Mouse (Mus musculus): ENCODE measurements around the gene Nup160. TPM values are rescaled to one million over a fixed set of nuclear protein-coding genes. Genes with fewer than 3 reads are reported as not detected.

Gene Nup160
- polyA plus RNA-seq, 1 experiment, result 7.7 TPM

GRCm38 (mm10) chr2:90674555-90674954 lies 2.5 kb upstream of the Nup160 start:
- peaks cover 1% of the 10 kb centered on the region for H3K4me1 ChIP-seq (ENCODE audit: control insufficient read depth, insufficient read depth, low read length)
- H3K4me3 ChIP-seq (replicated peaks; ENCODE audit: extremely low read depth, low read depth, low read length), result no peak overlapping the region
- no peak for TF ChIP-seq POLR2A (IDR thresholded peaks at IDR 0.05; ENCODE audit: borderline replicate concordance, extremely low read depth, low read depth, low read length)
- TF ChIP-seq CTCF (IDR thresholded peaks at IDR 0.05; ENCODE audit: insufficient read depth, low read length), result peak; percentile 12; the same call in 1 of the 2 replicates
- WGBS, result 93% methylated on average over 2 of the region's 2 CpGs
- no peak for DNase-seq

GRCm38 (mm10) chr2:90675488-90675887 lies 1.5 kb upstream of the Nup160 start:
- H3K4me1 ChIP-seq (ENCODE audit: control insufficient read depth, insufficient read depth, low read length), result peaks cover 5% of the 10 kb centered on the region
- DNase-seq, result no peak
- no peak overlapping the region for H3K4me3 ChIP-seq (replicated peaks; ENCODE audit: extremely low read depth, low read depth, low read length)
- WGBS, result 96% methylated on average over 2 of the region's 2 CpGs
- TF ChIP-seq CTCF (IDR thresholded peaks at IDR 0.05; ENCODE audit: insufficient read depth, low read length) (no peak), POLR2A (IDR thresholded peaks at IDR 0.05; ENCODE audit: borderline replicate concordance, extremely low read depth, low read depth, low read length) (no peak)

GRCm38 (mm10) chr2:90678256-90679060 lies 1.4 kb downstream of the Nup160 start:
- H3K4me3 ChIP-seq (replicated peaks; ENCODE audit: extremely low read depth, low read depth, low read length), result peak overlapping the region; percentile 93
- DNase-seq, result no peak
- TF ChIP-seq CTCF (IDR thresholded peaks at IDR 0.05; ENCODE audit: insufficient read depth, low read length), result no peak
- no peak for TF ChIP-seq POLR2A (IDR thresholded peaks at IDR 0.05; ENCODE audit: borderline replicate concordance, extremely low read depth, low read depth, low read length)
- 30% methylated on average over 26 of the region's 26 CpGs for WGBS
- H3K4me1 ChIP-seq (ENCODE audit: control insufficient read depth, insufficient read depth, low read length), result peaks cover 5% of the 10 kb centered on the region

DNA sequence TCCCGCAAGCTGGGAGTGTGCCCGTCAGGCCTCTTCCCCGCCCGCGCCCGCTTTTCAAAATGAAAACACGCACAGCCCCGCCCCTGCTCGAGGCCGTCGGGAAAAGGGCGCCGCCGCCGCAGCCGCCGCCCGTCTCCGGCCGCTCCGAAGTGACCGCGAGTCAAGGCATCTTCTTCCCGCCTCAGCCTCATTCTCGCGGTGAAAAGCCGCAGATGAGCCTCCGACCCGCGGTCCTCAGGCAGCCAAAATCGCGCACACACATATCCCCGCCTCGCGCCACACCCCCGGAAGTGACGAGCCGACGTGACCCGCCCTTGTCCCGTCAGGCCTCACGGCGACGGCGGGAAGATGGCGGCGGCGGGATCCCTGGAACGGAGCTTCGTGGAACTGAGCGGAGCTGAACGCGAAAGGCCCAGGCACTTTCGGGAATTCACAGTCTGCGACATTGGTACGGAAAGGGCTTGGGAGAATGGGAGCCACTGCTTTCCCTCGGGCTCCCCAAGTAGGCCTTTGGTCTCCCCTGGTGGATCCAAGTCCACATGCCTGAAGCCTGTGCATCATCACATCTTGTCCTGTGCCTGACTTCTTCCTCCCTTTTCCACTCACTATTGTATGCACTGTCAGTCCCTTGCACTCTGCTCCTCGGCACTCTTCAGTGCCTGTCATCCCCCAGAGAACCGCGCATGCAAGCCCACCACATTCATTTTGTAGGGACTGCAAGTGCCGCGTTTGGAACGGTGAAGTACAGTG lies 2.2 kb downstream of the Nup160 start:
- peak; percentile 80; the same call in 1 of the 2 replicates for TF ChIP-seq POLR2A (IDR thresholded peaks at IDR 0.05; ENCODE audit: borderline replicate concordance, extremely low read depth, low read depth, low read length)
- TF ChIP-seq CTCF (IDR thresholded peaks at IDR 0.05; ENCODE audit: insufficient read depth, low read length), result no peak
- Histone ChIP-seq H3K4me1 (ENCODE audit: control insufficient read depth, insufficient read depth, low read length) (peaks cover 5% of the 10 kb centered on the region), H3K4me3 (replicated peaks; ENCODE audit: extremely low read depth, low read depth, low read length) (peak overlapping the region; percentile 93)
- peak; percentile 97 for DNase-seq
- WGBS, result under 1% methylated on average over 63 of the region's 63 CpGs

DNA sequence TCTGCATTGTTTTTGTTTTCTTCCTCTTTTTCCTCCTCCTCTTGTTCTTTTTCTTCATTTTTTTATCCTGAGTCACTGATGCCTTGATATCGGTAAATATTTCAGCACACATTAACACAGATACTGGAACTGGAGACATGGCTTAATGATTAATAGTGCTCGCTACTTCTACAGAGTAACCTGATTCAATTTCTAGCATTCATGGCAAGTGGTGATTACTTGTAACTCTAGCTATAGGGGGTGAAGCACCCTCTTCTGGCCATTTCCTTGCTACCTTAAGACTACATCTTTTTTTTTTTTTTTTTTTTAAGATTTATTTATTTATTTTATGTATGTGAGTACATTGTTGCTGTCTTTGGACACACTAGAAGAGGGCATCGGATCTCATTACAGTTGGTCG lies 23.9 kb downstream of the Nup160 start:
- TF ChIP-seq CTCF (IDR thresholded peaks at IDR 0.05; ENCODE audit: insufficient read depth, low read length) (no peak), POLR2A (IDR thresholded peaks at IDR 0.05; ENCODE audit: borderline replicate concordance, extremely low read depth, low read depth, low read length) (no peak)
- WGBS, result 79% methylated on average over 4 of the region's 4 CpGs
- no peak for DNase-seq

GRCm38 (mm10) chr2:90708548-90708947 lies 31.5 kb downstream of the Nup160 start:
- WGBS, result 98% methylated on average over 1 of the region's 1 CpGs
- DNase-seq, result no peak
- Histone ChIP-seq H3K4me3 (replicated peaks; ENCODE audit: extremely low read depth, low read depth, low read length) (no peak overlapping the region), H3K4me1 (ENCODE audit: control insufficient read depth, insufficient read depth, low read length) (no peaks in the 10 kb centered on the region)
- TF ChIP-seq CTCF (IDR thresholded peaks at IDR 0.05; ENCODE audit: insufficient read depth, low read length) (no peak), POLR2A (IDR thresholded peaks at IDR 0.05; ENCODE audit: borderline replicate concordance, extremely low read depth, low read depth, low read length) (no peak)

More for the DNA sequence above, 23.9 kb downstream of the Nup160 start:
- no peak overlapping the region for H3K4me3 ChIP-seq (replicated peaks; ENCODE audit: extremely low read depth, low read depth, low read length)
- no peaks in the 10 kb centered on the region for H3K4me1 ChIP-seq (ENCODE audit: control insufficient read depth, insufficient read depth, low read length)

- Histone ChIP-seq H3K4me1 (ENCODE audit: control insufficient read depth, insufficient read depth, low read length) (no peaks in the 10 kb centered on the region), H3K4me3 (replicated peaks; ENCODE audit: extremely low read depth, low read depth, low read length) (no peak overlapping the region)
- no peak for TF ChIP-seq CTCF (IDR thresholded peaks at IDR 0.05; ENCODE audit: insufficient read depth, low read length)
- TF ChIP-seq POLR2A (IDR thresholded peaks at IDR 0.05; ENCODE audit: borderline replicate concordance, extremely low read depth, low read depth, low read length), result no peak
- 96% methylated on average over 7 of the region's 7 CpGs for WGBS
- DNase-seq, result no peak
Measured at GRCm38 (mm10) chr2:90715555-90716092, 38.6 kb downstream of the Nup160 start.

- no peaks in the 10 kb centered on the region for H3K4me1 ChIP-seq (ENCODE audit: control insufficient read depth, insufficient read depth, low read length)
- DNase-seq, result no peak
- no peak overlapping the region for H3K4me3 ChIP-seq (replicated peaks; ENCODE audit: extremely low read depth, low read depth, low read length)
- WGBS, result 95% methylated on average over 4 of the region's 4 CpGs
- no peak for TF ChIP-seq CTCF (IDR thresholded peaks at IDR 0.05; ENCODE audit: insufficient read depth, low read length)
- no peak for TF ChIP-seq POLR2A (IDR thresholded peaks at IDR 0.05; ENCODE audit: borderline replicate concordance, extremely low read depth, low read depth, low read length)
Measured at GRCm38 (mm10) chr2:90717366-90717765, 40.4 kb downstream of the Nup160 start.

GRCm38 (mm10) chr2:90717948-90718347 lies 40.9 kb downstream of the Nup160 start:
- no peak overlapping the region for H3K4me3 ChIP-seq (replicated peaks; ENCODE audit: extremely low read depth, low read depth, low read length)
- DNase-seq, result no peak
- 95% methylated on average over 5 of the region's 5 CpGs for WGBS
- TF ChIP-seq POLR2A (IDR thresholded peaks at IDR 0.05; ENCODE audit: borderline replicate concordance, extremely low read depth, low read depth, low read length) (no peak), CTCF (IDR thresholded peaks at IDR 0.05; ENCODE audit: insufficient read depth, low read length) (no peak)
- no peaks in the 10 kb centered on the region for H3K4me1 ChIP-seq (ENCODE audit: control insufficient read depth, insufficient read depth, low read length)

Data from lung, adult 2 months (tissue).